Mouse (Mus musculus): ENCODE results near the gene Zdhhc20.
"Not testable (repeated sequence)": the region's sequence is repeated elsewhere in the genome, so short reads cannot be mapped to it uniquely, and the experiment has no call there.

The Zdhhc20 gene

DNA sequence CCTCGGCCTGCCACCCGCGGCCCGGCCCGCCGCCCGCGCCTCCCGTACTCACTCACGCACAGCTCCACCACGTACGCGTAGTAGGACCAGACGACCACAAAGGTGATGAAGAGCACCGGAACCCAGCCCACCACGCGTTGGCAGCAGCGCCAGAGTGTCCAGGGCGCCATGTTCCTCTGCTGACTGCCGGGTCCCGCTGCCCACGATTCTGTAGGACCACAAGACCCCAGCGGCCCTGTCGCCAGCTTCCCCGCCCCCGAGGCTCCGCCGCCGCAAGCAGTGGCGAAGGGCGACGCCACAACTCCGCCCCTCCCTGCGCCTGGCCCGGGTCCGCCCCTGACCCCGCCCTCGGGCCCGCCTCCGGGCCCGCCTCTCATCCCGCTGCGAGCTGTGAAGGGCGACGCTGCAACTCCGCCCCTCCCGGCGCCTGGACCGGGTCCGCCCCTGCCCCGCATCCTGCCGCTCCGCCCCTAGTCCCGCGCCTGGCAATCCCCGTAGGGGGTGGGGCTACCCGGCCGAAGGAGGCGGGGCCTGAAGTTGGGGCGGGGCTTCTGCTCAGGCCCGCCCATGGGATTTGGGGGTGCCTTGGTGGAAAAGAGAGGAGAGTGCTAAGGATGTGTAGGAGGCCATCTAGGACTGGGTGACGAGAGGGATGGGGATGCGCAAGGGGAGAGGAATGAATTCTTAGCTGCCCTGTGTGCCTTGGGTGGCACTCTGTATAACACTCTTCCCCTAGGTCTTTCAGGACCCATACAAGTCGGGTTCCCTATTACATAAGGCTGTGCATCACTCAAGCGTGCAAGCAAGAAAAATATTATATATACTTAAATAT is at the start of gene Zdhhc20:
Gene Zdhhc20, minus strand, starts transcription at position 266 of the 832 bp plus-strand sequence.
- peak; percentile 92 to 93 for DNase-seq (ENCODE audit: low spot score in 2 of 2)

DNA sequence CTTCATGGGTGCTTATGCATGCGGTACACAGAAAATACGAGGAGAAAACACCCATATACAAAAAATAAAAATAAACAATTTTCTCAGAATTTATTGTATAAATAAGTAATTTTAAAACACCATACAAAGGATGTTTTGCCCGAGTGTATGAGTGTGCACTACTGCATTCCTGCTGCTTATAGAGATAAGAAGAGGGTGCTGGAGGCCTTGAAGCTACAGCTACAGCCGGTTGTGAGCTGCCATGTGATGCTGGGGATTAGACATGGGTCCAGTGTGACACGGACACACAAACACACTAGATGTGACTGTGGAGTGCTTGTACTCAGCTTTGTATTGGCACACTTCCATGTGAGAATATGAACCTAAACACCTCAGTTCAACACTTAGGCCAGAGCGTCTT is 47.2 kb upstream of the Zdhhc20 start:
- DNase-seq (ENCODE audit: low spot score in 2 of 2) = no peak

DNA sequence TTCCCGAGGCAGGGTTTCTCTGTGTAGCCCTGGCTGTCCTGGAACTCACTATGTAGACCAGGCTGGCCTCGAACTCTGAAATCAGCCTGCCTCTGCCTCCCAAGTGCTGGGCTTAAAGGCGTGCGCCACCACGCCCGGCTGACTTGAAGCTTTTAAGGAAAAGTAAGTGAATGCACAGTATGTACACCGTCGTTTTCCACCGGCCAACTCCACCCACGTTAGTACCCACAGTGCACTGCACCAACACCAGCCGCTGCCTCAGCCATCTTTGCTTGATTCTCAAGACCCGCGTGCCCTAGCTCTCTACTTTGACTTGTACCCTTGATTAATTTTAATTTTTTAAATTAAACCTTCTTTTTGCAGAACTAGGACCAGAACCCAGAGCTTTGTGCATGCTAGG is 44.6 kb upstream of the Zdhhc20 start:
- no peak for DNase-seq (ENCODE audit: low spot score in 2 of 2)

DNA sequence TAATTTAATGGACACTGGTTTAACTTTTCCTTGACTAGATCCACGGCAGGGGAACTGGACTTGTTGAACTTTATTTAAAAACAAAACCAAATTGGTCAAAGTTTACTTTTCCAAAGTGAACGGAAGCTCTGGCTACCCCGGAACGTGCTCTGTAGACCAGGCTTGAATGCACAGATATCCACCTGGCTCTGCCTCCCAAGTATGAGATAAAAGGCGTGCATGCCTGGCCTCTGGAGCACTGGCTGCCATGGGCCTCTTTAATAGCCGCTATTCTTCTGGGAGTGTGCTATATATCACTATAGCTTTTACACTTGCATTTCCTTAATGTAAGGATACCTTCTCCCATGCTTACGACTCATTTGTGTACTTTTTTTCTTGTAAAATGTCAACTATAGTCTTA is 43.5 kb upstream of the Zdhhc20 start:
- no peak for DNase-seq (ENCODE audit: low spot score in 2 of 2)

GRCm38 (mm10) chr14:57932881-57933443 is 42.9 kb upstream of the Zdhhc20 start:
- no peak for DNase-seq (ENCODE audit: low spot score in 2 of 2)

DNA sequence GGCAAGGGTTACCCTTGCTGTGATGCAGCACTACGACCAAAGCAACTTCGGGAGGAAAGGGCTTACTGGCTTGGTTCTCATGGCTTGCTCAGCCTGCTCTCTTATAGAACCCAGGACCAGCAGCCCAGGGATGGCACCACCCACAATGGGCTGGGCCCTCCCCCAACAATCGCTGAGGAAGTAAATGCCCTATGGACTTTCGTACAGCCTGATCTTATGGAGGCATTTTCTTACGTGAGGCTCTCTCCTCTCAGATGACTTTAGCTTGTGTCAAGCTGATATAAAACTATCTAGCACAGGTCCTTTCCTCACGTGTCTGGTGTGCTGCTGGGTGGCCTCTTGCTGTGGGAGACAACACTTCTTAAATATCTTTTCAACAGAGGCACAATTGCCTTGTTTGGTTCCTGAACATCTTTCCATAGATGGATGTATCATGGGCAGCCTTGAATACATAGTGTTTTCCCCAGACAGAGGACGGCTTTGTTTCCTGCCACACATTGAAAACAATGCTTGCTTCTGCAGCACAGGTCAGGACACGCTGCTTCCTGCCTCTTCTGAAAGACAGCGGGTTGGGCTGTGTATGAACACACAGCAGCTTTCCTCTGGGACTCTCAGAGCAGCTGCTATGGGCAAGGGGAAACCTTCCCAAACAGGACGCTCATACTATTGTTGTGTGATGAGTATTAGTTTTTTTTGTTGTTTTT is 31.5 kb upstream of the Zdhhc20 start:
- DNase-seq (ENCODE audit: low spot score in 2 of 2) = no peak

GRCm38 (mm10) chr14:57920568-57921310 is 30.7 kb upstream of the Zdhhc20 start:
- DNase-seq (ENCODE audit: low spot score in 2 of 2) = no peak

DNA sequence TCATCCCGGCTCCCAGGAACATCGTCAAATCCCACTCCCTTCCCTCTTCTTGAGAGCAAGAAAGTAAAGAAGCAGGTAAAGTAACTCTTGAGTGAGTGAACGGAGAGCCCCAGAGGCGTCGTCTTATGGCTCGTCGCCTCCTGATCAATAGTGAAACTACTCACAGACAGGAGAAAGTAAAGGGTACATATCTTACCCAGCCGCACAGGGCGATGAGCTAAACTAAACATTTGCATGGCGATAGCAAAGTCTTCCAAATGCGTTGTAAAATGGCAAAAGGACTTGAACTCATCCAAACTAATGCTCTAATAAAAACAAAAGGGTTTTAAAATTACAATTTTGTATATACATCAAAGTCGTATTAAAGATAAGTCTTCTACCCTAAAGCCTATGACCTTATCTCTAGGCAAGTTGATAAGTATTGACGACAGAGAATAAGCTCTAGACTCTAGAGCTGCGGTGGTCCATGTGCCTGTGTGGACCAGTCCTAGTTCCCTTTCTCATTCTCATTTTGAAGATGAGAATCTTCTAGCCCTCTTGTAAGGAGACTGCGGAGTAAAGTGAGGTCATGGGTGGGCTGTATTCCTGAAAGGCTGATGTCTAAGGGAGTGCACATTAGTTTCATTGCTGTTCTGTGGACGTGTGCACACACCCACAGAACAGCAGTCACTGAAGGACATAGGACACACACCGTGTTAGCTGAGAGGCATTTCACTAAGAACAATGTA is 29.2 kb upstream of the Zdhhc20 start:
- DNase-seq (ENCODE audit: low spot score in 2 of 2) = no peak

GRCm38 (mm10) chr14:57915341-57915740 is 25.3 kb upstream of the Zdhhc20 start:
- DNase-seq (ENCODE audit: low spot score in 2 of 2) = no peak

- DNase-seq (ENCODE audit: low spot score in 2 of 2) = not testable (repeated sequence)
Observed at GRCm38 (mm10) chr14:57912211-57913007, 22.3 kb upstream of the Zdhhc20 start.

DNA sequence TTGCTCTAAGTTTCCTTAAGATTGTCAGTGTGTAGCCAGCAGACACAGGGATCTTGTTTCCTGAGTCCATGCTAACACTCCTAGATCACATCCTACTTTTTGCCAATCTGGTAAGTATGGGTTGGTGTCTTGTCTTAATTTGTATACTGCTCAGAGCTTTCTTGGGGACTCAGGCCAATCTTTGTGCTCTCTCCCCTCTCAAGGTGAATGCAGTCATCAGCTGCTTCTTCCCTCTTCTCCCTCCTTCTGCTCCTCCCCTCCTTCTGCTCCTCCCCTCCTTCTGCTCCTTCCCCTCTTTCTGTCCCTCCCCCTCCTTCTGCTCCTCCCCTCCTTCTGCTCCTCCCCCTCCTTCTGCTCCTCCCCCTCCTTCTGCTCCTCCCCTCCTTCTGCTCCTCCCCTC is 21.7 kb upstream of the Zdhhc20 start:
- not testable (repeated sequence) for DNase-seq (ENCODE audit: low spot score in 2 of 2)

GRCm38 (mm10) chr14:57911316-57911715 is 21.2 kb upstream of the Zdhhc20 start:
- no peak for DNase-seq (ENCODE audit: low spot score in 2 of 2)

DNA sequence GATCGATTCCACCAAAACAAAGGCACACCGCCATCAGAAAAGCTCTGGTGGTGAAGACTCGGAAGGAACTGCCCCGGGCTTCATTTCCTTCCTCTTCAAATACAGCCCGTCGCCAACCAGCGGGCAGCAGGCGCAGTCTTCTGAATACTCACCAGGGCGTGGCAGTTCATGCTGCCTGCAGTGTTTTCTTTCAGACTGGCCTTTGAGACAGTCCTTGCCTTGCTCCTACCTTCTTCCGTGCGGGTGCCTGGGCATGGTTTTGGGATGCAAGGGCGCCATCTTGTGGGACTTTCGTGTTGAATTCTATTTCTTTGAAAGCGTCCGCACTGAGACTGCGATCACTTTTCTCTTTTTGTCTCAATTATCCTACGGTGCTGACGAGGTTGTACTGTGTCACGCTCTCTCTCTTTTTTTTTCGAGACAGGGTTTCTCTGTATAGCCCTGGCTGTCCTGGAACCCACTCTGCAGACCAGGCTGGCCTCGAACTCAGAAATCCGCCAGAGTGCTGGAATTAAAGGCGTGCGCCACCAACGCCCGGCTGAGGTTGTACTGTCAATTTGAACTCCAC is 20.5 kb upstream of the Zdhhc20 start:
- DNase-seq (ENCODE audit: low spot score in 2 of 2) = peak; percentile 69 to 76

DNA sequence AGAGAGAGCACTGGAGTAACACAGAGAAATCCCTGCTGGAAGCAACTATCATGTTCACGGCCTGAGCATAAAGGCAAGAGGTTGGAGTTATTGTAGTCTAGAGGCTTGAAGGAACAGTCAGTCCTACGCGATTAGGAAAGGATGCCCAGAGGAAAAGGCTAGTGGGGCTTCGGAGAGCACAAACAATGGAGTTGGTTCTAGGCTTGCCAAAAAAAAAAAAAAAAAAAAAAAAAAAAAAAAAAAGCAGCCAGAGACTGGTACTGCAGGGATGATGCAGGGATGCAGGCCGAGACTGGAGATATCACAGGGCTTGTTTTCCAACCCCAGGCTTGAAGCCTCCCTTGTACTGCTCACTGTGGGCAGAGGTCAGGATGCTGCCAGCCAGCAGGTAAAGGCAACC is 19.2 kb upstream of the Zdhhc20 start:
- DNase-seq (ENCODE audit: low spot score in 2 of 2) = no peak

DNA sequence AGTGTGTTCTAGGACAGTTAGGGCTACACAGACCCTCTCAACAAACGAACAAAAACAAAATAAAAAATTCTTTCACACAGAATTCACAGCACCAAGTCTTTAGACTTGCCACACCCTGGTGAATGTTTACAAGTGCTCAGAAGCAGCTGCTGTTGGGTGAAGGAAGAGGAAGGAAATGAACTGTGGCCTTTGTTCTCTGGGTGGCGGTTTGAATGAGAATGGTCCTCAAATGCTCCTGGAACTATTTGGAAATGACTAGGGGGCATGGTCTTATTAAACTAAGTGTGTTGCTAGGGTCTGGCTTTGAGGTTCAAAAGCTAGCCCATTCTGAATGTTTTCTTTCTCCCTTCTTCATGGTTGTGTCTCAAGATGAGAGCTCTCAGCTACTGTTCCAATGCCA is 18.4 kb upstream of the Zdhhc20 start:
- DNase-seq (ENCODE audit: low spot score in 2 of 2) = no peak

DNA sequence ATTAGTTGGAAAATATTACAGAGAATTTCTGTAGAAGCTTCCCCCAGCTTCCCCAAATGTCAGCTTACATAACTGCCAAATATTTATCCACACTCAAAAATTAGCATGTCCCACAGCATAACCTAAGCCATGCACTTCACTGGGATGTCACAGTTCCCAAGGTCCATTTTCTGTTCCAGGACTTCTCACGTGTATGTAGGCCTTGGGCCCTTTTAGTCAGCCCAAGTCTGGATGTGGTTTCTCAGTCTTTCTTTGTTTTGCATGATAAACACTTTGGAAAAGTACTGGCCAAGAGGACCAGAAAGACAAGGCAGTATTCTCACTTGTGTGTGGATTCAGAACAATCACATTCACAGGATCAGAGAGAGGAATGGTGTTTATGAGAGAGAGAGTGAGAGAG is 11.9 kb upstream of the Zdhhc20 start:
- no peak for DNase-seq (ENCODE audit: low spot score in 2 of 2)

- no peak for DNase-seq (ENCODE audit: low spot score in 2 of 2)
Observed at GRCm38 (mm10) chr14:57896882-57897281, 6.8 kb upstream of the Zdhhc20 start.

DNA sequence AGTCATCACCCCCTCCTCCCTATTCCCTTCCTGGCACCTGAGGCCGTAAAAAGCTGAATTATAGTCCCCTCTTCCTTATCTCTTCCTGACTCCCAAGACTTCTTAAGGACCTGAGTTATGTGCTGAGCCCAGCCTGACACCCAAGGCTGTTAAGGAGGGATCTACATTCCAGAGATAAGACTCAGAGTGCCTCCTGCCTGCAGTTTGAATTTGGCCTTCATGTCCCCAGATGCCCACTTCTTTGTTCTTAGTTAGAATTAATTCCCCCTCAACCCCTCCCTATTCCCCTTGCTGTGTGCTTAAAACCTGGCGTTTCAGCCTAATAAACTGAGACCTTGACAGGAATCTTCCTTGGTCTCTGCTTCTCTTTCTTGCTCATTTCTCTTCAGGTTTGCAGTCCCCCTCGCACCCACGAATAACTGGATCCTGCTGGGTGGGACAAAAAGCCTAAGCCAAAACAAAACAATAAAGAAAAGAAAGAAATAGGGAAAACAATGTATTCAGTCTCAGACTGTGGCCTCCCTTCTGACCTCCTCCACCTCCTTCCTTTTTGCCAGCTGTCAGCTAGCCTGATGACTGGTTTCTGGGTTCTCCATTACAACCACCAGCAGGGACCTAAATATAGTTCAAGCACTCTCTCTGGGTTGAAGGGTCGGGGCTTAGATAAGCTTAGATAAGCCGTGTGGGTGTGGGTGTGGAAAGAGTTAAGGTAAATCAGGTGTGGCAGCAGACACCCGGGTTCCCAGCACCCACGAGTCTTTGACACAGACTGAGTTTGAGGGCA is 6.2 kb upstream of the Zdhhc20 start:
- not testable (repeated sequence) for DNase-seq (ENCODE audit: low spot score in 2 of 2)

DNA sequence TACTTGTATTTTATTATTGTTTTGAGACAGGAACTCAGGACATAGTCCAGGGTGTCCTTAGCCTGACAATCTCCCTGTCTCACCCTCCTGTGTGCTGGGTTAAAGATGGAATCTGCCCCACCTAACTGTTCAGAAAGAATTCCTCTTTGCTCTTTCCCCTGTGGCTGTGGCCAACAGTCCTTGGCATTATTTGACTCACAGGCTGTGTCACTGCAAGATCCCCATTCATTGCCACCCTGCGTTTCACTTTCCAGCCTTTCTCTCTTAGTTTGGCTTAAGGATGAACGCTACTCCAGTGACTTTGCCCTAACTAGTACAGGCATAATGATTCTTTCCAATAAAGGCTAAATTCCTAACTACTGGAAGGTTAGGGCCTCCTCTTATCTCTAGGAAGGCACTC is 4.3 kb upstream of the Zdhhc20 start:
- DNase-seq (ENCODE audit: low spot score in 2 of 2) = no peak
